Mouse (Mus musculus) stomach, embryonic 16.5 days (tissue): ENCODE results near the gene Zp1. TPM values are rescaled to one million over a fixed set of nuclear protein-coding genes. Genes with fewer than 3 reads are reported as not detected.

ENCODE experiments used
- ATAC-seq: fragments of 200-750 bp; cut with Nextera tagmentation; 2 replicates; pipeline ENCODE4 v1.8.0; 2017; ENCODE audit warnings: moderate number of reproducible peaks, moderate TSS enrichment; ENCODE audit not compliant: insufficient read depth, low FRiP score
- H3K27ac ChIP-seq: fragments of 300-500 bp; sonication (generic); 2 replicates; pipeline ENCODE4 v1.5.1; 2014; ENCODE audit warnings: low read length
- H3K27me3 ChIP-seq: fragments of 300-500 bp; sonication (generic); 2 replicates; pipeline ENCODE4 v1.6.1; 2014; ENCODE audit warnings: low read length, control low read depth, mixed read lengths; ENCODE audit not compliant: control insufficient read depth, insufficient read depth
- H3K36me3 ChIP-seq: fragments of 300-500 bp; sonication (generic); 2 replicates; pipeline ENCODE4 v1.6.1; 2014; ENCODE audit warnings: low read length; ENCODE audit not compliant: control insufficient read depth, insufficient read depth
- H3K4me1 ChIP-seq: fragments of 300-500 bp; sonication (generic); 2 replicates; pipeline ENCODE4 v1.6.1; 2014; ENCODE audit warnings: low read length, control low read depth, mixed read lengths; ENCODE audit not compliant: control insufficient read depth, insufficient read depth
- H3K4me2 ChIP-seq: fragments of 300-500 bp; sonication (generic); 2 replicates; pipeline ENCODE4 v1.6.1; 2014; ENCODE audit warnings: low read depth, low read length, mixed read lengths
- H3K4me3 ChIP-seq: fragments of 300-500 bp; sonication (generic); replicated peaks from 2 replicates; pipeline ENCODE4 v1.5.1; 2014; ENCODE audit warnings: mild to moderate bottlenecking, low read length
- H3K9ac ChIP-seq: fragments of 300-500 bp; sonication (generic); 2 replicates; pipeline ENCODE4 v1.6.1; 2014; ENCODE audit warnings: low read length
- H3K9me3 ChIP-seq: fragments of 300-500 bp; sonication (generic); replicated peaks from 2 replicates; pipeline ENCODE4 v1.6.1; 2016; ENCODE audit warnings: low read length, control low read depth; ENCODE audit not compliant: control insufficient read depth
- WGBS: fragments of 180-500 bp; shearing (Covaris S2); extraction: QIAGEN DNeasy Blood & Tissue Kit; methylation state at CpG from one replicate; pipeline ENCODE4 v1.1.7; 2014; 5-methylcytosine and 5-hydroxymethylcytosine counted together
- polyA plus RNA-seq: library from polyadenylated mRNA; unstranded; fragments of >200 nt; fragmentation: Nextera tagmentation; extraction: Ambion mirVana; gene quantifications from 2 replicates; pipeline ENCODE4 v1.2.1, GENCODE M21; 2015

Zp1 gene
- not detected in 2 replicates for polyA plus RNA-seq

DNA sequence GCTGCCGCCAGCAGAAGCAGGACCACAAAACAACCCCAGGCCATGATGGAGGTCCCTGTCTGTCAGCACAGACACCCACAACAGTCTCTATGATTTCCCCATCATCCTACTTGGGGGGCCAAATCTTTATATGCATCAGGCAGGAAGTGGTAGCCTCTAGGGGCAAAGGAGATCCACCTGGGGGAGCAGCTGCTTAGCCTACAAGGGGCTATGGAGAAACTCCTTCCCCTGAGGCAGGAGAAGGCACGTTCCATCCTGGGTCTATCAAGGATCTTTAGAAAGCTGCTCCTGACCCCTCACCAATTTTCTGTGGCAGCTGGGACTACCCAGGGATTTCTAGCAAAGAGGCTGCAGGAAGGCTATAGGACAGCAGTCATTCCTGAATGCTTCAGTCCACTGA is at the start of gene Zp1:
Gene Zp1 (minus strand): TSS at position 101 of the 400 bp plus-strand sequence.
- no peak within 1 kb of the TSS for H3K4me2 ChIP-seq
- no peak within 1 kb of the TSS for H3K9ac ChIP-seq
- no peaks in the 10 kb centered on the region for H3K9me3 ChIP-seq
- no peaks in the 10 kb centered on the region for H3K27me3 ChIP-seq
- no peaks in the 10 kb centered on the region for H3K4me1 ChIP-seq
- ATAC-seq: no peak
- H3K27ac ChIP-seq: no peak within 1 kb of the TSS
- 65% methylated on average over 2 of the region's 2 CpGs for WGBS
- no peak within 1 kb of the TSS for H3K4me3 ChIP-seq
- no peaks in the 10 kb centered on the region for H3K36me3 ChIP-seq

DNA sequence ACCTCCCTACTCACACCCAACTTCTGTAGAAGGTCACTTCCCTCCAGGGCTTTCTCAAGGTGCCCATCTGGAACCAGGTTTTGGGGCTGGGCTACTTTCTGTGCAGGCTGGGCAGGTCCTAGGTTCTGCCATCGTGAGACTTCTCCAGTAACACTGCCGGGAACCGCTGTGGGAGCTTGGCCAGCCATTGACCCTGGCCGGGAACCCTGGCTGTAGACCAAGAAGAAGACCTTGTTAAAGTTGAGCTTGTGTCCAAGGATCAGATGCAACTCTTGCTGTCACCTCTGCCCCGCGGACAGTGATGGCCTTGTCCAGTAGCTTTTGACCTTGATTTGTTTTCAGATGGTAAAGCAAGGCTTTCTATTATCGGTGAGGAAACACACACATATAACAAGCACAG is 48.1 kb upstream of the Zp1 start:
- no peaks in the 10 kb centered on the region for H3K36me3 ChIP-seq
- H3K27ac ChIP-seq: no peak overlapping the region
- H3K9ac ChIP-seq: no peak overlapping the region
- ATAC-seq: no peak
- no peak overlapping the region for H3K4me2 ChIP-seq
- no peaks in the 10 kb centered on the region for H3K27me3 ChIP-seq
- no peaks in the 10 kb centered on the region for H3K4me1 ChIP-seq
- WGBS: 89% methylated on average over 7 of the region's 7 CpGs
- H3K4me3 ChIP-seq: no peak overlapping the region
- H3K9me3 ChIP-seq: no peaks in the 10 kb centered on the region

DNA sequence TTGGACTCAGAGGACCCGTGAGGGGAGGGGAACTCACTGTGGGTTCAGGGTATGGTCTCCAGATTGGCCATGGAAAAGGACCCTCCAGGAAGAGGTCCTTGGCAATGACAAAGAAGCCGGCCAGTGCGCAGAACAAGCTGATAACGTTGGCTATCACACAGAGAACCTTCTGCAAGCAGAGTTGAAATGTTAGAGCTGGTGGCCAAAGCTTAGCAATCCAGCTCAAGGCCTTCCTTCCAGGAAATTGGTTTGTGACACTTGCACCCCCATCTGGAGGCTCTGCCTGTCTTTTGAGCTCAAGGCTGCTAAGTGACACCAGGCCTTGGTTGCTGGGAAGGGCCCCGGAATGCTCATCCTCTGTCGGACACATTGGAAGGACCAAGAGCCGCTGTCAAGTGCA is 45.3 kb upstream of the Zp1 start:
- no peak overlapping the region for H3K27ac ChIP-seq
- no peaks in the 10 kb centered on the region for H3K4me1 ChIP-seq
- H3K4me3 ChIP-seq: no peak overlapping the region
- H3K9ac ChIP-seq: no peak overlapping the region
- 88% methylated on average over 7 of the region's 7 CpGs for WGBS
- no peak for ATAC-seq
- no peaks in the 10 kb centered on the region for H3K36me3 ChIP-seq
- H3K27me3 ChIP-seq: no peaks in the 10 kb centered on the region
- H3K4me2 ChIP-seq: no peak overlapping the region
- no peaks in the 10 kb centered on the region for H3K9me3 ChIP-seq

- no peaks in the 10 kb centered on the region for H3K36me3 ChIP-seq
- no peak overlapping the region for H3K4me2 ChIP-seq
- H3K4me3 ChIP-seq: no peak overlapping the region
- H3K27ac ChIP-seq: no peak overlapping the region
- H3K4me1 ChIP-seq: peaks cover 3% of the 10 kb centered on the region; the same call in 1 of the 2 replicates
- H3K9ac ChIP-seq: 0 out of 2 replicates have a peak overlapping the region, but pooled peaks have one; percentile 21
- WGBS: 44% methylated on average over 12 of the region's 12 CpGs
- H3K27me3 ChIP-seq: no peaks in the 10 kb centered on the region
- H3K9me3 ChIP-seq: no peaks in the 10 kb centered on the region
- ATAC-seq: no peak
These were observed 39.5 kb upstream of the Zp1 start for GRCm38 (mm10) chr19:10959978-10960346.

- H3K27ac ChIP-seq: no peak overlapping the region
- ATAC-seq: peak; percentile 55; the same call in 1 of the 2 replicates
- no peak overlapping the region for H3K4me3 ChIP-seq
- H3K27me3 ChIP-seq: no peaks in the 10 kb centered on the region
- H3K4me2 ChIP-seq: no peak overlapping the region
- peaks cover 3% of the 10 kb centered on the region; the same call in 1 of the 2 replicates for H3K4me1 ChIP-seq
- H3K36me3 ChIP-seq: no peaks in the 10 kb centered on the region
- 31% methylated on average over 11 of the region's 11 CpGs for WGBS
- H3K9ac ChIP-seq: 0 out of 2 replicates have a peak overlapping the region, but pooled peaks have one; percentile 21
- no peaks in the 10 kb centered on the region for H3K9me3 ChIP-seq
These were observed 38.9 kb upstream of the Zp1 start for GRCm38 (mm10) chr19:10959085-10959977.

DNA sequence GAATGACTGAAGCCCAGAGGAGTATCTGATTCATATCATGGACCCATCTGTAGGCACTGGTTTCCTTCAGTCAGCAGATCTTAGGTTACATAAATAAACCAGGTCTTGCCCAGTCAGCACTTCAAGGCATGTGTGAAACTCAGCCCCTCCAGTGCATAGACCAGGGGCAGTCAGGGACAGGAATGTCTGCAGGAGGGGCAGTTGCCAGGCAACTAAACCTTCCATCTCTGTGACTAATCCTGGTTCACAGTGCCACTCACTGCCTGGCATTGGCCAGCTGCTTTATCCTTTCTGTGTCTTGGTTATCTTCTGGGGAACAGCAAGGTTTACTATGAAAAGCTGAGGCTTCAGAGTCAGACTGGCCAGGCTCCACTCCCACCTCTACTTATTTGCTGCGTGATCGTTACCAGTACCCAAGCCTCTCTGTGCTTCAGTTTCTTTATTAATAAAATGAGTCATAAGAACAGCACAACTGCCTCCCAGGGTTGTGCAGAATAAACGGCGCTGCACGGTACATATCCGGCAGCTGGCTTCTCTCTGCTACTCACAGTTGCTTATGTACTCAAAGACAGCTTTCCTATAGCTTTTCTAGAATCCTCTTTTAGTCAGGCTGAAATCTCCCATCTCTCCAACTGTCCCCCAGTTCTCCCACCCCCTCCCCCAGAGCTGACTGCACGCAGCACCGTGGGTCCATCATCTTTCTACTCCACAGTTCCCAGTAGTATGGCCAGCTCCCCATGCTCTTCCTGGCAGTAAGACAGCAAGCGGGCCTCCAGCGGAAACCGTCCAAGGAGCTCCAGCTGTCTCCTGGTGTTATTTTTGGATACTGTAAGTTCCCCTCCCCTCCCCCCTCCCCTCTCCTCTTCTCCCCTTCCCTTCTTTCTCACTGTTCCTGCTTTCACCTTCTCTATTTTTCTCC is 31.8 kb upstream of the Zp1 start:
- ATAC-seq: peak; percentile 78

DNA sequence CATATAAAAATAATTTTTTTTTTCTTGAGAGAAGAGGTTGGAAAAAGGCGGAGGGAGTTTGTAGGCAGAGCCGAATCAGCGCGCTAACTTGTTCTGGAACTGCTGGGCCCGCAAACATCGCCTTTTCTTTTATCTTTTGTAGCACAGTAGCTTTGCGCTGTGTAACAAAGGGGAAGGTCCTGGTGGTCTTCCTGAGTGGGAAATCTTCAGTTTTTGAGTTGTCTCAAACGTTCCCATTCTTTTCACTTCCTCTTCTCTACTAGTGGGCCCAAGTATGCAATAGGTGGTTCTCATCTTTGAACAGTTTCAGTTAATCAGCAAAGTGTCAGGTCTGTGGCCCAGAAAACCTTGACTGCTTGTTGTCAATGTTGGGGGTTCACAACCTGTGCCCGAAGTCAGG is 29.1 kb upstream of the Zp1 start:
- peaks cover 39% of the 10 kb centered on the region for H3K4me1 ChIP-seq
- no peak for ATAC-seq
- peak overlapping the region; percentile 76 for H3K4me3 ChIP-seq
- no peaks in the 10 kb centered on the region for H3K27me3 ChIP-seq
- H3K36me3 ChIP-seq: peaks cover 5% of the 10 kb centered on the region
- H3K27ac ChIP-seq: peak overlapping the region; percentile 12; the same call in 1 of the 2 replicates
- 21% methylated on average over 9 of the region's 9 CpGs for WGBS
- peak overlapping the region; percentile 98 for H3K4me2 ChIP-seq
- H3K9ac ChIP-seq: peak overlapping the region; percentile 59
- H3K9me3 ChIP-seq: no peaks in the 10 kb centered on the region

More for the DNA sequence above, 31.8 kb upstream of the Zp1 start:
- H3K36me3 ChIP-seq: no peaks in the 10 kb centered on the region
- no peak overlapping the region for H3K4me3 ChIP-seq
- H3K9ac ChIP-seq: peak overlapping the region; percentile 4
- no peaks in the 10 kb centered on the region for H3K9me3 ChIP-seq
- H3K4me2 ChIP-seq: peak overlapping the region; percentile 28; the same call in 1 of the 2 replicates
- peaks cover 29% of the 10 kb centered on the region for H3K4me1 ChIP-seq
- H3K27me3 ChIP-seq: no peaks in the 10 kb centered on the region
- peak overlapping the region; percentile 94 for H3K27ac ChIP-seq
- WGBS: 28% methylated on average over 11 of the region's 11 CpGs

- H3K4me3 ChIP-seq: peak within 1 kb of the TSS; percentile 76
- peak; percentile 94 for ATAC-seq
- peaks cover 39% of the 10 kb centered on the region for H3K4me1 ChIP-seq
- H3K9me3 ChIP-seq: no peaks in the 10 kb centered on the region
- H3K9ac ChIP-seq: peak within 1 kb of the TSS; percentile 86
- WGBS: under 1% methylated on average over 30 of the region's 30 CpGs
- H3K36me3 ChIP-seq: peaks cover 7% of the 10 kb centered on the region
- peak within 1 kb of the TSS; percentile 98 for H3K4me2 ChIP-seq
- peak within 1 kb of the TSS; percentile 12; the same call in 1 of the 2 replicates for H3K27ac ChIP-seq
- no peaks in the 10 kb centered on the region for H3K27me3 ChIP-seq
These were observed 28.7 kb upstream of the Zp1 start, which contains the start of gene Ccdc86 for GRCm38 (mm10) chr19:10949112-10949511. Ccdc86 (minus strand) TSS chr19:10949266.
